Mouse (Mus musculus): ENCODE measurements around the gene Napa.

- TF ChIP-seq CTCF (IDR thresholded peaks at IDR 0.05; ENCODE audit: control insufficient read depth, insufficient read depth, insufficient read length), result no peak
- no peak for TF ChIP-seq MAX (IDR thresholded peaks at IDR 0.05)
- no peak for TF ChIP-seq USF1 (IDR thresholded peaks at IDR 0.05; ENCODE audit: low read depth)
- no peak for TF ChIP-seq MYOG (IDR thresholded peaks at IDR 0.05; ENCODE audit: control insufficient read depth, extremely low read depth, insufficient read length)
Observed at GRCm38 (mm10) chr7:16054966-16055365, 43.3 kb upstream of the Napa start.

Data from C2C12 (cell line).